Mouse (Mus musculus) myocyte (in vitro differentiated cells): ENCODE results near the gene Slc9a9.

Experiments
- MYOD1 ChIP-seq, 3 experiments: IDR thresholded peaks; one replicate each; pipeline ENCODE4 v1.6.1; 2011; ENCODE audit warnings: control low read depth in 2 of 3, low read depth in 2 of 3, mild to moderate bottlenecking in 2 of 3, moderate library complexity in 1 of 3; ENCODE audit not compliant: insufficient read length in 2 of 3, control insufficient read depth in 1 of 3
- POLR2A ChIP-seq: IDR thresholded peaks from one replicate; pipeline ENCODE4 v1.6.1; 2011; ENCODE audit warnings: low read depth, mild to moderate bottlenecking, control low read depth, moderate library complexity; ENCODE audit not compliant: insufficient read length
- USF1 ChIP-seq: IDR thresholded peaks from one replicate; pipeline ENCODE4 v1.6.1; 2011; ENCODE audit warnings: low read depth, mild to moderate bottlenecking, control low read depth, moderate library complexity

- no peak for TF ChIP-seq USF1
- TF ChIP-seq MYOD1 (IDR thresholded peaks at IDR 0.05; ENCODE audit: control insufficient read depth in 1 of 3, insufficient read length in 2 of 3, low read depth in 2 of 3): no peak
- TF ChIP-seq POLR2A: no peak
Measured at GRCm38 (mm10) chr9:94694983-94695382, 25.3 kb downstream of the Slc9a9 start.
